Mouse (Mus musculus) lung, adult 2 months (tissue): ENCODE measurements around the gene Ston2.

ENCODE experiments used
- CTCF ChIP-seq: fragments of 200-500 bp; IDR thresholded peaks from 2 replicates; pipeline ENCODE4 v1.5.1; 2011; ENCODE audit warnings: mild to moderate bottlenecking, low read length, control low read depth; ENCODE audit not compliant: insufficient read depth
- POLR2A ChIP-seq: fragments of 200-500 bp; IDR thresholded peaks from 2 replicates; pipeline ENCODE4 v1.6.1; 2011; ENCODE audit warnings: low read depth, mild to moderate bottlenecking, control low read depth, low read length, borderline replicate concordance; ENCODE audit errors: extremely low read depth

- TF ChIP-seq CTCF (no peak), POLR2A (no peak)
These were observed 22.7 kb downstream of the Ston2 start for GRCm38 (mm10) chr12:91765504-91765903.
